ENCODE assay signal across 8 mouse cellular contexts in genomic region chr5:4103626-4104340, GRCm38 (mm10). TPM values are rescaled to one million over a fixed set of nuclear protein-coding genes. Genes with fewer than 3 reads are reported as not detected.
DNase-seq lines count a peak whose midpoint lies in the region; ATAC-seq and TF ChIP-seq lines count a peak whose summit lies in the region.

No protein-coding gene starts in this region.

- H3K9ac ChIP-seq in forebrain, embryonic 15.5 days (replicated peaks) = peak overlapping the region; percentile 77
- peak overlapping the region; percentile 90 for H3K9ac ChIP-seq in liver, embryonic 13.5 days

- no peak for TF ChIP-seq CTCF in testis, adult 2 months (IDR thresholded peaks at IDR 0.05; ENCODE audit: control insufficient read depth, insufficient read depth, insufficient replicate concordance, low read depth, low read length)

- H3K4me2 ChIP-seq in forebrain, embryonic 15.5 days (replicated peaks) = peak overlapping the region; percentile 50
- H3K4me2 ChIP-seq in liver, embryonic 13.5 days = peak overlapping the region; percentile 97

- WGBS in heart, embryonic 10.5 days = 2% methylated on average over 41 of the region's 41 CpGs
- under 1% methylated on average over 41 of the region's 41 CpGs for WGBS in forebrain, embryonic 15.5 days
- 2% methylated on average over 41 of the region's 41 CpGs for WGBS in liver, embryonic 13.5 days (ENCODE audit: insufficient replicate concordance)

- TF ChIP-seq POLR2A in testis, adult 2 months (IDR thresholded peaks at IDR 0.05; ENCODE audit: control insufficient read depth, low read depth, low read length) = no peak

- H3K4me3 ChIP-seq in heart, embryonic 10.5 days = peak overlapping the region; percentile 87
- peak overlapping the region; percentile 92 for H3K4me3 ChIP-seq in testis, adult 2 months (ENCODE audit: control insufficient read depth, low read depth, low read length)
- peak overlapping the region; percentile 73 for H3K4me3 ChIP-seq in forebrain, embryonic 15.5 days
- peak overlapping the region; percentile 92 for H3K4me3 ChIP-seq in liver, embryonic 13.5 days (replicated peaks)

- no peaks in the 10 kb centered on the region for H3K27me3 ChIP-seq in heart, embryonic 10.5 days (ENCODE audit: insufficient read depth, poor library complexity, severe bottlenecking)
- H3K27me3 ChIP-seq in testis, adult 2 months (ENCODE audit: control insufficient read depth, insufficient read depth, low read length) = no peaks in the 10 kb centered on the region
- H3K27me3 ChIP-seq in forebrain, embryonic 15.5 days = no peaks in the 10 kb centered on the region
- no peaks in the 10 kb centered on the region for H3K27me3 ChIP-seq in liver, embryonic 13.5 days
- H3K27me3 ChIP-seq in splenic B cell, adult 2 months (ENCODE audit: control insufficient read depth, insufficient read depth, low read length, poor library complexity, severe bottlenecking) = no peaks in the 10 kb centered on the region; the same call in 1 of the 2 replicates

- peaks cover 10% of the 10 kb centered on the region for H3K4me1 ChIP-seq in heart, embryonic 10.5 days
- peaks cover 5% of the 10 kb centered on the region for H3K4me1 ChIP-seq in testis, adult 2 months (ENCODE audit: control insufficient read depth, insufficient read depth, low read length)
- peaks cover 26% of the 10 kb centered on the region for H3K4me1 ChIP-seq in forebrain, embryonic 15.5 days
- peaks cover 25% of the 10 kb centered on the region for H3K4me1 ChIP-seq in liver, embryonic 13.5 days (replicated peaks)

- H3K36me3 ChIP-seq in heart, embryonic 10.5 days = peaks cover 39% of the 10 kb centered on the region
- no peaks in the 10 kb centered on the region for H3K36me3 ChIP-seq in testis, adult 2 months (ENCODE audit: control insufficient read depth, insufficient read depth, low read length)
- peaks cover 34% of the 10 kb centered on the region for H3K36me3 ChIP-seq in forebrain, embryonic 15.5 days
- H3K36me3 ChIP-seq in liver, embryonic 13.5 days = peaks cover 33% of the 10 kb centered on the region
- peaks cover 10% of the 10 kb centered on the region; the same call in 1 of the 2 replicates for H3K36me3 ChIP-seq in splenic B cell, adult 2 months (ENCODE audit: control insufficient read depth, insufficient read depth, low read length, poor library complexity, severe bottlenecking)

- H3K9me3 ChIP-seq in heart, embryonic 10.5 days = no peaks in the 10 kb centered on the region
- H3K9me3 ChIP-seq in forebrain, embryonic 15.5 days = no peaks in the 10 kb centered on the region
- H3K9me3 ChIP-seq in liver, embryonic 13.5 days (replicated peaks) = no peaks in the 10 kb centered on the region

- DNase-seq in heart, embryonic 10.5 days (ENCODE audit: low spot score) = no peak
- DNase-seq in heart, adult 9 months (ENCODE audit: low spot score in 2 of 2) = no peak
- no peak for DNase-seq in testis, postnatal 14 days (ENCODE audit: low spot score)
- DNase-seq in liver, embryonic 13.5 days = no peak
- peak; percentile 10 for DNase-seq in splenic B cell, adult 2 months (ENCODE audit: low read depth, low spot score)
- no peak for DNase-seq in gastrocnemius, postnatal 36 days

- H3K27ac ChIP-seq in heart, embryonic 10.5 days = peak overlapping the region; percentile 93
- H3K27ac ChIP-seq in testis, adult 2 months (ENCODE audit: control insufficient read depth, insufficient read depth, low read depth, low read length) = peak overlapping the region; percentile 87
- peak overlapping the region; percentile 99 for H3K27ac ChIP-seq in forebrain, embryonic 15.5 days (replicated peaks)
- peak overlapping the region; percentile 86 for H3K27ac ChIP-seq in liver, embryonic 13.5 days

- intact Hi-C loops in gastrocnemius, postnatal 36 days (cut with DNase I) = loop anchor here (10.0 kb wide), 1 partner anchor 91 kb away; the partner anchor contains the start of gene Mterf1b

- peak; percentile 71 for ATAC-seq in forebrain, embryonic 15.5 days (replicated peaks)
- ATAC-seq in liver, embryonic 13.5 days (ENCODE audit: low read depth) = peak; percentile 37

RNA-seq across cellular contexts. Expression of gene Cyp51, which starts 0.8 kb away (rescaled TPM):
- 59.5 and 68.9 TPM in 2 replicates for polyA plus RNA-seq in heart, embryonic 10.5 days (2016; fragmentation: Nextera tagmentation; extraction: Ambion mirVana)
- polyA plus RNA-seq in testis, adult 2 months (2012; rRNA removed) = 72.9 and 88.0 TPM in 2 replicates
- 118 and 128 TPM in 2 replicates for polyA plus RNA-seq in forebrain, embryonic 15.5 days (2015; fragmentation: Nextera tagmentation; extraction: Ambion mirVana)
- 46.9 and 60.3 TPM in 2 replicates for polyA plus RNA-seq in liver, embryonic 13.5 days (2015; fragmentation: Nextera tagmentation; extraction: Ambion mirVana)
- 1 to 10 TPM; 1.9 to 2.4 TPM for total RNA-seq in gastrocnemius, postnatal 36 days (2021)
